Mouse (Mus musculus) NIH3T3 (cell line): Measurements from ENCODE around the gene Drd3.

ENCODE experiments used
- DNase-seq: peaks from one replicate; pipeline ENCODE4 v3.0.0-alpha.2; 2012; ENCODE audit warnings: low read depth

The Drd3 gene

DNA sequence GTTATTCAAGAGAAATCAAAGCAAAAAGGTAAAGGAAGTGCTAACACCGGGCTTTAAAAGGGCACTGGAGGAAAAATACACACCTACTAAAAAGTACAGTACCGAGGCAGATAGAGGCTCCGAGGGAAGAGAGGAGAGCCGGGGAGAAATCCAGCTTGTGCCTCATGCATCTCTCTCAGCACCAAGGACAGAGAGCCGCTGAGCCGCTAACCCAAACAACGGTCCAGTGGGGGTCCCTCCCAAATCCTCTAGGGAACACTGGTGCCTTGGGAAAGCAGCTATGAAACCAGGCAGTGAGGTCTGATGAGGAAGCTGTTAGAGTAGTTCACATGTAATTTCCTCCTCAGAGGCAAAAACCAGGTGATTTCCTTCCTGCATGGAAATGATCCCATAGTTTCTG is at the start of gene Drd3:
Gene Drd3 (plus strand): TSS at position 276 of the 400 bp plus-strand sequence.
- DNase-seq = peak; percentile 5

DNA sequence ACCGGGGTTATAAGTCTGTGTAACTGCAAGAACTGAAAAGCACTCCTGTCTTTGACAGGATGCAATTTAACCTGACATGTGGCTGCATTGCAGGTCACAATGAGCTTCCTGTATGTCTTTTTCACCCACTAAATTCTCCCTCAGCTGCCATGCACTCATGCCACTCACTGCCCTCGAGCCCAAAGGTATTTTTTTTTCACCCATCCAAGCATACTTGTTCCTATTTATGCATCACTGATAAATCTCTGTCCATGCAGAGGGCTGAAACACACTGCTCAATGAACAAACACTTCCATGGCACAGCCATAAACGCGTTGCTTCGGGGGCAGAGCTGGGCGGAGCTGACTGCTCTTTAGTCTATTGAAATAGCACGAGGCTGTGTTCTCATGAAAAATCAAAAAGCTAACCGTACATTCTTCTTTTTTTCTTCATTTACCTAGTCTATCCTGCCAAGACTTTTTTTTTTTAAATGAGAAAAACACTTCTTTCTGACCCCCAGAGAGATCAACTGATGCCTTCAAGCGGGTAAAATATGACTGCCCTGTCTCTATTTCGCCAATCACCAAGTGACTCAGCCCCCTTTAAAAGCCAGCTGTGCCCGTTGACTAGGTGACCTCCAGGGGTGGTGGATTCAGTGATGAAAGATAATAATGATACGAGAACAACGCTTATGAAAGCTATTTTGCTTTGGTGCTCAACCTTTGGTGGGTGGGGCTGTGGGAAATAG is 45.3 kb upstream of the Drd3 start:
- DNase-seq = no peak

DNA sequence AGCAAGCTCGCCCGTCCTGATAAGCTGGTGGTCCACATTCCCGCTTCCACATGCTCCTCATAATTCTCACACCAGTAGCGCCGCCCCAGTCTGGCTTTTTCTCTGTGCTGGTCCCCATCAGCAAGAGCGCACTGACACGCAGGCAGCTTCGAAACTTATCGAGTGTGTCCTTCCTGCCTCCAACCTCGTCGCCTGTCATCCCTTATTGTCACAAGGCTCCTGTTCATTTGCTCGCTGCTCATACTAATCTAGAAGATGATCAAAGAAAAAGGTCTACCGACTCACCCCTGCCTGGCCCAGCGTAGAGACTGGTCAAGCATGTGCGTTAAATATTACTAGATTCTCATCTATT is 44.8 kb upstream of the Drd3 start:
- DNase-seq = no peak

DNA sequence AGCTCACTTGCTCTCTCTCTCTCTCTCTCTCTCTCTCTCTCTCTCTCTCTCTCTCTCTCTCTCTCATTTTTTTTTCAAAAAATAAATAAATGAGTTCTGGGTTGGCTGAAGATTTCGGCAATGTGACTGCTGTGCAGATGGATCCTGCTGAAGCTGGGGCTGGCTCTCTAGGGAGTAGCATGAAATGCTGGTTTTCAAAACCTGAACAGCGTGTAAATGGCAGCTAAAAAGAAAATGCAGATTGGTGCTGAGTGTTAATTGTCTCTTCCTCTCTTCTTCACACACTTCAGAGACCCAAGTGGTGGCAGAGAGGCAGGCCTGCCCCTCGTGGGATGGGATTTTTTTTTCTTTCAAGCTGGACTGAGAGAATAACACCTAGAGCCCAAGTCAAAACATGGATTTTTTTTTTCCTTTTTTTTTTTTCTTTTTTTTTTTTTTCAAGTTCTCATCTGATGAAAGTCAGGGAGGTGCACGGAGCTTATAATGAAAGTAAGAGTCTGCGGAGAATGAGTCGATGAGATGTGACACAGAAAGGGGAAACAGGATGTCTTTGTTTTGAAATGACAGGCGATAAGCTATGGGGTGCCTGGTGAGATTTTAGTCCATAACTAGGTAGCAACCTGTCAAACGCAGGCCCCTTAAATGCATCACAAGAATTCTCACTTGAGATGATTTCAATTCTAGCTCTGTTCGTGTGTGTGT is 44.2 kb upstream of the Drd3 start:
- DNase-seq = no peak

DNA sequence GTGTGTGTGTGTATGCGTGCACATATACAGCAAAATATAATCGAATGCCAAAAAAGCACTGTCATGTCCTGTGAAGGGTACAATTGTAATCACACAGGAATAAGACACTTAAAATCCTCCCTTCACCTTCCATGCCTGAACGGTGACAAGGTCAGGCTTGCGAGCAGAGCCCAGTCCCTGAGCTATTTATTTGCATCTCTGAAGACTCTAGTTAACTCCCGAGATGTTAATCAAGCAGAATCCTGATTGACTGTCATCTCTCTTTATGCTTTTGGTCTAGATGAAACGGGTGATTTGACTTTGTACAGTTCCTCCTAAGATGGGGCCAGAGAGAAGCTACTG is 43.7 kb upstream of the Drd3 start:
- DNase-seq = no peak

DNA sequence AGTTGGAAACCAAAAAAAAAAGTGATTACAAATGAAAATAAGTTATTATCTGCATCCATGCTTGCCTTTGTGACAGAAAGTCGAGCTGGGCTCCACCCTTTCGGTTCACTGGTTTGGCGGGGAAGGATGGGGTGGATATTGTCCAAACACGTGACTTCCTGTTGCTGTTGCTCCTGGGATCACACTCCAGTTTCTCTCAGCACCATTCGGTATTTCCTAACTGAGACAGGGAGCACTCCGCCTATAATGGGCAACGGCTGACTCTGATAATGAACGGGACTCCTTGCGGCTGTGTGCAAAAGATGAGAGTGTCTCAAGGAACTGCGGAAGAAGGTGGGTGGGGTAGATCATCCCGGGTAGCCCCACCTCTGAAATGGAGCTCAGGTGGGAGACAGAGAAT is 43.2 kb upstream of the Drd3 start:
- no peak for DNase-seq

DNA sequence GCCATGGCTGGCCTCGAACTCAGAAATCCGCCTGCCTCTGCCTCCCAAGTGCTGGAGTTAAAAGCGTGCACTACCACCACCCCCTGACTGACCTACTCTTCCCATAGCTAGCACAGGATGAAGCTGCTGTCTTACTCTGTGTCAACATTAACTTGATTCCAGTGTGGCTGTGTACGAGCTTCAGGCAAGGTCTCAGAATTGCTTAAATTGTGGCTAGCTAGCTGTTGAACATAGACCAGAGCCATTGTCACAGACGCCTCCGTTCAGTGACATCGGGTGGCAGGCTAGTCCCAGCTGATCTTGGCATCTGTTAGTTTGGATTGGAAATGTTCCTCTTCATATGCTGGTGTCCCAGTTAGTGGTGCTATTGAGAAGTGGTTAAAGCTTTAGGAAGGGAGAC is 42.5 kb upstream of the Drd3 start:
- no peak for DNase-seq

DNA sequence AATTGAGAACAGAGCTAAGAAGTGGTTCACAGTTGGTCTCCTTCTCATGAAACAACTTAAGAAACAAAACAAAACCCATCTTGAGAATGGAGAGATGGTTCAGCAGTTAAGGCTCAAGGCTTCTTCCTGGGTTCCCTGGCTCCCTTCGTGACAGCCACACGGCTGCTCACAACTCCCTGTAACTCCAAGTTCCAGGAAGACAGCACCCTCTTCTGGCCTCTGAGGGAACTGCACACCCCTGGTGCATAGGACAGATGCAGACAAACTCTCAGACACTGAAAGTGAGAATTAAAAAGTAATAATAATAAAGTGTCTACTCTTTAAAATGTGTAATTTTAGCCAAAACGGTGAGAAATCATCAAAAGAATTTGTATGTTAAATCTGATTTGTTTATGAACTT is 29.4 kb upstream of the Drd3 start:
- no peak for DNase-seq

DNA sequence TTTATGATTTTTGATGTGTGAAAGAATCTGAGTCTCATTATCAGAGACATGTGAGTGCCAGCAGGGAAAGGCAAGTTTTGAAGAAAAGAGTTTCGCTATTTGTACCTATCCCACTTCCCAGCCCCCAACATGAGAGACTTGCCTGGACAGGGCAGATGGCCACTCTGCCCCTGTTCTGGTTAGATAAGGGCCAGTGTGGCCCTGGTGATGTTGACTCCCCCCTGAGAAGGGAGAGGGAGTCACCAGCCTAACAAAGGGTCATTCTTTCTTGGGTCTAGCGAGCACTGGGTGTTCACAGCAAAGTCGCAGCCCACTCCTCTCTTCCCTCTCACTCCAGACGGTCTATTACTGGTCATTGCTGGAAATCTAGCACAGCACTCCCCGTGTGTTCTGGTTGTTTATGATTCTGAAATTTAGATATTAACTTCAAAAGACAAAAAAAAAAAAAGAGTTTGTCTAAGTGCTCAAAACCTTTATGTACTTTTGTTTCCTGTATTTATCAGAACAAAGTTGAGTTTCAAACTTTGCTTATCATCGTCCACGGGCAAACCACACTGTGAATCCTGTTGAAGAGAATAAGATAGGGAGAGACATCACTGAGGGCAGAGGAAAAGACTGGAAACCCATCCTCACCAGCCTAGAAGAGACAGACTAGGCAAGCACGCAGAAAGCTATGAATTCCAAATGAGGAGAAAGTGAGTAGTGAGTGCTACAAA is 24.2 kb upstream of the Drd3 start:
- DNase-seq = no peak

DNA sequence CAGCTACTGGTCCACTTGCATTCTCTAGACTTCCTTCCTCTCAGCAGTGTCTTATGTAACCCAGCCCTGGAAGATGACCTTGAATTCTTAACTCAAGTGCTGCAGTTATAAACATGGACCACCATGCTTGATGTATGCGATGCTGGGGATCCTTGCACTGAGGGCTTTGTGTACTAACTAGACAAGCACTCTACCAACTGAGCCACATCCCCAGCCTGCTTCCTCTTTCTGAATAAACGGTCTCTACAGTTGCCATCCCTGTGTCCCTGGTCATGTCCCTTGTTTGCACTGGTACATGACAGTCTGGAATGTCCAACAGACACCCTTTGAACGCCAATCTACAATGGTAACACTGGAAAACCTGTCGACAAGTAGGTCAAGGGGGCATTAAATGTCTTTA is 23.5 kb upstream of the Drd3 start:
- DNase-seq = no peak

DNA sequence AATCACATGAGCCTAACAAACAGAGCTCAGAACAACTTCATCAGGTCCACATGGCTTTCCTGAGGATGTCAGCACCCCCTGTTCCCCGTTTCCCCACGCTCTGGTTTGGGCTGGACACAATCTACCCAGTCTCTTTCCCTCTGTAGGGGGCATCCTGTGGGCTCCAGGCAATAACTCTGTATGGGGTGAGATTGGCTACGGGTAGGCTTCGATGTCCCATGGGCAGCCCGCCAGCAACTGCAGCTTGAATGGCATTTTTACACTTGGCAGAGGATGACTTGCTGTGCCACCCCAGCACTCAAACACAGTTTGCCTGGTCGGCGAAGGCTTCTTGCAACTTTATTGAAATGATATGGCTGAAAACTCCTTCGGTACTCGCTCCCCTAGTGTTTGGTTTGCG is 21.3 kb upstream of the Drd3 start:
- DNase-seq = no peak

DNA sequence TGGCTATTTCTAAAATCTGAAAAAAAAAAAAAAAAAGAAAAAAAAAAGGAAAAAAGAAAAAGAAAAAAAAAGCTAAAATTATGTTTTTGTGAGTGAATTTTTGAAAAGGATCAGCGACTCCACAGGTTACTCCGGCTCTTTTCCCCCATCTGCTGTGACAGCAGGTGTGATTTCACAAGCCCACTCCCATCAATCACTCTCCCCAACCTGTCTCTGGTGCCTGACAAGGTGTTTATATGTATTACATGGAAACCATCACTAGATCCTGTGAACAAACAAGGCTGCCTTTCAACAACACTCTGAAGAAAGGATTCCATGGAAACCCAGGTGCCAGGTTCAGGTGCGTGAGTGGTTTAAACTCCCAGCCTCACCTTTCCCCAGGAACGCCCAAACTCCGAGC is 20.9 kb upstream of the Drd3 start:
- no peak for DNase-seq

DNA sequence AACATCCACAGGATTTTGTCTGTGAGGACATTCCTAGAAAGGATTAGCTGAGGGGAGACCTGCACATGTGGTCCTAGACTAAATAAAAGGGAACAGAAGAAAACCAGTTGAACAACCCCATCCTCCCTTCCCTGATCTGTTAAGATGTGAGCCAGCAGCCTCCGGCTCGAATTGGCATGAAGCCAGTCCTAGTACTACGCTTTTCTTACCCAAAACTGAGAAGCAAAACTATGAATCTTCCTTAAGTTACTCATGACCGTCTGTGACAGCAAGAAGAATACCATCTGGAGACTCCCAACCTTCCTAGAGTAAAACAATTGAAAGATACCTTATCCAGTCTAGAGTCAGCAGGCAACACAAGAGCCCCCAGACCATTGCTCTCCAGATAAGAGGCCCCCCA is 15.9 kb upstream of the Drd3 start:
- DNase-seq = no peak

DNA sequence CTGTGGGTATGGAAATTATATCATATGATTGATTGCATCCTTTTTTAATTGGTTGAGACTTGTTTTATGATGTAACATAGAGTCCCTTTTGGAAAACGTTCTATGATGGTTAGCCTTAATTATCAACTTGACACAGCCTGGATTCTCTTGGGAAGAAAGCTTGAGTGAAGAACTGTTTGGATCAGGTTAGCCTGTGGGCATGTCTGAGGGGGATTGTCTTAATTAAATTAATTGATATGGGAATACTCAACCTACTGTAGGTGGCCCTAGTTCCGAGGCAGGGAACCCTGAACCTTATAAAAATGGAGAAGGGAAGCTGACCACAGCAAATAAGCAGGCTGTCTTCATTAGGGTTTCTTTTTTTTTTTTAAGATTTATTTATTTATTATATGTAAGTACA is 12.9 kb upstream of the Drd3 start:
- no peak for DNase-seq

DNA sequence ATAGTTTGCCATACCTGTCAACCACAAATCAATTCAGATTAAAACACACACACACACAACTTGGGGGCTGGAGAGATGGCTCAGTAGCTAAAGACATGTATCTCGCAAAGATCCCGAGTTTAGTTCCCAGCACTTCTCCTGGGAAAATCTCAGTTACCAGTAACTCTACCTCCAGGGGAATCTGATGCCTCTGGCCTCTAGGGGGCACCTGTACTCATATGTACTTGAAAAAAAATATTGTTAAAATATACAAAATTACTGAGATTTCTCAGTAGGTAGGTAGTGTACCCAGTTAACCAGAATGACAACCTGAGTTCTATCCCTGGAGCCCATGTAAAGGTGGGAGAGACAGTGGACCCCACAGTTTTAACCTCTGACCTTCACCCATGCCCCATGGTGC is 5.4 kb upstream of the Drd3 start:
- DNase-seq = no peak

DNA sequence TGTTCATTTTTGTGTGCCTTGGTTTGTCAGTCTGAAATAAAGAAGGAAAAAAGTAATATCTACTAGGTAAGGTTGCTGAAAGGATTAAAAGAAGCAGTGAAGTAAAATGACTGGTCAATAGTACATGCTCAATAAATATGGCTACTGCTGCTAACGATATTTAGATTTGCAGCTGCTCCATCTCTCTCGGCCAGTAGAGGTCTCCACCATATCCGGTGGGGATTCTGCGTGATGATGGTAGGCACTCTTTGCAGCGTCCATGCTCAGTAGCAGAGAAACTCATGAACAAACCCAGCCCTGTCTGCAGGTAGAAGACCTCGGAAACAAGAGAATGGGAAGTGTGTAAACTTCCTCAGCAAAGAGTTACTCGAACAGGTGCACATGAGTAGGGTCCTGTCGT is 926 bp upstream of the Drd3 start:
- DNase-seq = no peak

DNA sequence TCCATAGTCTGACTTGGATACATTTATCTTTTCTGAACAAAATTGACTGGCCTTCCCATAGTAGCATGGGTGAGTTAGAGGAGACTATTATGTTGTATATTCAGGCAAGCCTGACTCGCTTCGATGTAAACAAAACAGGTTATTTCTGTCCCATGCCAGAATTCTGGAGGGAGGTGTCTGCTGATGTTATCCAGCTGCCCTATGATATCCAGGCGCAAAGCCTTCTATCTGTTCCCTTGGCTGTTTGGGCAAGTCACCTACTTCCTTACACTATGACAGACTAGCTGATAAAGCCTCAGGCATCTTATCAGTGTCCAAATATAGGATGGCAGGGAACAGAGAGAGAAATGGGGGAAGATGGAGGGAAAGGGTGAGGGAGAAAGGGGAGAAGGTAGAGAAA is 18.5 kb downstream of the Drd3 start:
- no peak for DNase-seq

DNA sequence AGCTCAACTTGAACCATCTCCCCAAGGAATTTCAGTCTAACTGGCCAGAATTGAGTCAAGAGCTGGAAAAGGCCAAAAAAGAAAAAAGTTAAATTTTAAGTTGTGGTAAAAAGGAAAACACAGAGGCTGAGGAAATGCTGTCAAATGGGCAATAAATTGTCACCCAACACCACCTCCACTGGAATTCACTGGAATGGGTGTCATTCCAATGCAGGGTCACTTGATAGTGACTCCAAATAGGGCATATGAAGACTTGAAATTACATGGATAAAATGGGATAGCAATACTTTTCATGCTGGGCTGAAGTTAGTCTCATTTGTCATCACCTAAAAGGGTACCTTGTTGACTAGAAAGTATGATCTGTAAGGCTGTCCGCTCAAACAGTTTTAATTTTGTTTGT is 18.9 kb downstream of the Drd3 start:
- DNase-seq = no peak

DNA sequence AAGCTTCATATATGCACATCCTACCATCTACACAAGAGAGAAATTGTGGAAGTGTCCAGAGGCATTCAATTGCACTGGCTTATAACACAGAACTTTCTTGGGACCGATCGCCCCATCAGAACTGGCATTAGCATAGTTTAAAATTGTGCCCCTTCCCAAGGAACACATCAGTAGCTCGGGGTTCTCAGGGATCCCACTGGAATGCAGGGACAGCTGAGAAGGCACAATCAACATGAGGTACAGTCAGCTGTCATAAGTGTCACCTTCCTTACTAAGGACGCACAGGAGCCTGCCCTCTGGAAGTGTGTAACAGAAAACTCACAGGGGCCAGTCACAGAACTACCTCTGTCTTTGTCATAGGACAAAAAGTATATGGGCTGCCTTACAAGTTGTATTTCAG is 19.7 kb downstream of the Drd3 start:
- DNase-seq = no peak

DNA sequence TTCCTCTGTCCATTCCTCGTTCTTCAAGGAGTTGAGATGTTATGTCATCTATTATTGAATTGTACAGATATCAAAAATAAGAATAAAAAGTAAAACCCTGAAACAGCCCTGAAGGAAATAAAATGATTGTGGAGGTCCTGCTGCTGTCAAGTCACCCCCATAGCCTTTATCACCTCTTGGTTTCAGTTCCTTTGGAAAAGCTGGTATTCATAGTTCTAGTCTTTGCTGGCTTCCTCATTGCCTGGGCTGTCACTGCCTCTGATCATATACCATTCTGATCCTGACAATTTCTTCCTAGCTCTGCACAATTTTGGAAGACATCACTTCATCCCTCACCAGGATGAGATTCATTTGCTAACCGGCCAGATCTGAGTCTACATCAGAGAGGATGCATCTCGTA is 23.1 kb downstream of the Drd3 start:
- no peak for DNase-seq

DNA sequence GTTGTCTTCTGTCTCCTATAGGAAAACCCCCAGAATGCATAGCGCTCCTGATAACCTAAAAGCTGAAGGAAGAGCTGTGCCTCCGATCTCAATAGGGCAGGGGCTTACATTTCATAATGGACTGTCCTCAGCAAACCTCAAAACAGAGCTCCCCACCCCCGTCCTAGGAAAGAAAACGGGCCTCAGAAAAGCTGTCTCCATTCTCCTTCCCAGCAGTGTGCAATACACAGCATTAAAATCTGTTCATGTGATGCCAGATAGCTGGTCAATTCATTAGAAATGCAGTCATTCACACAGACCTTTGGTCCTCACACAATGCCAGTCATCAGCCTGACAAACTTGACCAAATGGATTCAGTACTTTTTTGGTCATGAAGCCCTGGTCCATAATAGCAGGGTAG is 45.7 kb downstream of the Drd3 start:
- no peak for DNase-seq

DNA sequence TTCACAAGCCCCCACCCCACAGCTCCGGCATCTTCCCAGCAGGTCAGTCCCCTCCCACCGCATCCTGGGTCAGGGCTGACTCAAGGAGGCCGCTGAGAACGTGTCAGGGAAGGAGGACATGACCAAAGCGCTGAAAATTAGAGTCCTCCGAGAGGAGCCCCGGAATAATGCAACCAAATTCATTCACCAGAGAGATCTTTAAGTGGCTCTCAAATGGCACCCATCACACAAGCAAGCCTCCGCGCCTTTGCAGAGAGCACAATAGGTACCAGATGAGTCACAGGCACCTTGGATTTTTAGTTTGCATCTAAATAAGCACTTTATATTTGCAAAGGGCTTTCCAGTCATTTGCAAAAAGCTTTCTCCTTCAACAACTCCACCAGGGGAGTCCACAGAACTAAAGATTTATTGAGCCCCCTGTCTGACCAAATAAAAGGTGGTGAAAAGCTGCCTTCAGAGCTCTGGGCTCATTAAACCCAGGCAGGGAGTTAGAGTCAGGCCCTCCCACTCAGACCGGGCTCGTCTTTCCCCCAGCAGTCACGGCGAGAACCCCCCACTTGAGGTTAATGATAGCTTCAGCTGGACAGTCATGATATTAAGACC is 46.4 kb downstream of the Drd3 start:
- DNase-seq = no peak

DNA sequence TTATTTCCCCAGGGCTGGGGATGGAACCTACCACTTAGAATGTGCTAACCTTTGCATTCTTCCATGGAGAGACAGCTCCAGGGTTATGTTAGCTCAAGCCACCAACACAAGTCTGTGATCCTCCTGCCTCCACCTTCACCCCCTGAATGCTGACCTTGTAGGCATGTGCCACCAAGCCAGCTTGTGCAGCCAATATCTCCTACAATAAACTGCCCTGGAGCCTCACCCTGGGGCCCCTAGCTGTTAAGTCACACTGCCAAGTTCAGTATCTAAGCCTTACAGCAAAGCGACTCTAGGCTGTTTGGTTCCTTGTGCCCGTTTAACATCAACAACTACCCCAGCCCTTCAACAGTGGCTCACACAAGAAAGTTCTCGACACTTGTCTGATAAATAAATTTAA is 47.3 kb downstream of the Drd3 start:
- no peak for DNase-seq
